Mouse (Mus musculus) lung, embryonic 15.5 days (tissue): ENCODE results near the gene Smim24. TPM values are rescaled to one million over a fixed set of nuclear protein-coding genes. Genes with fewer than 3 reads are reported as not detected.

ENCODE experiments used
- ATAC-seq: fragments of 200-750 bp; cut with Nextera tagmentation; 2 replicates; pipeline ENCODE4 v1.8.0; 2017; ENCODE audit warnings: moderate number of reproducible peaks, borderline replicate concordance; ENCODE audit not compliant: low FRiP score, low TSS enrichment; ENCODE audit errors: extremely low read depth
- H3K27ac ChIP-seq: fragments of 300-500 bp; sonication (generic); 2 replicates; pipeline ENCODE4 v1.5.1; 2015; ENCODE audit warnings: moderate library complexity, mild to moderate bottlenecking, inconsistent platforms
- H3K27me3 ChIP-seq: fragments of 300-500 bp; sonication (generic); 2 replicates; pipeline ENCODE4 v1.6.1; 2015; ENCODE audit warnings: inconsistent platforms
- H3K36me3 ChIP-seq: fragments of 300-500 bp; sonication (generic); 2 replicates; pipeline ENCODE4 v1.6.1; 2015; ENCODE audit warnings: inconsistent platforms
- H3K4me1 ChIP-seq: fragments of 300-500 bp; sonication (generic); 2 replicates; pipeline ENCODE4 v1.6.1; 2015; ENCODE audit warnings: inconsistent platforms
- H3K4me2 ChIP-seq: fragments of 300-500 bp; sonication (generic); 2 replicates; pipeline ENCODE4 v1.6.1; 2015; ENCODE audit warnings: inconsistent platforms, mild to moderate bottlenecking, moderate library complexity
- H3K4me3 ChIP-seq: fragments of 300-500 bp; sonication (generic); 2 replicates; pipeline ENCODE4 v1.5.1; 2015; ENCODE audit warnings: mild to moderate bottlenecking, inconsistent platforms
- H3K9ac ChIP-seq: fragments of 300-500 bp; sonication (generic); 2 replicates; pipeline ENCODE4 v1.6.1; 2015; ENCODE audit warnings: inconsistent platforms
- H3K9me3 ChIP-seq: fragments of 300-500 bp; sonication (generic); 2 replicates; pipeline ENCODE4 v1.6.1; 2016; ENCODE audit warnings: inconsistent platforms
- WGBS: fragments of 180-500 bp; shearing (Covaris S2); methylation state at CpG from one replicate; pipeline ENCODE4 v1.1.7; 2015; 5-methylcytosine and 5-hydroxymethylcytosine counted together
- polyA plus RNA-seq: library from polyadenylated mRNA; unstranded; fragments of >200 nt; fragmentation: Nextera tagmentation; extraction: Ambion mirVana; gene quantifications from 2 replicates; pipeline ENCODE4 v1.2.1, GENCODE M21; 2015

Gene Smim24
- polyA plus RNA-seq, 1 experiment from 2014 or later: 4.4 TPM

DNA sequence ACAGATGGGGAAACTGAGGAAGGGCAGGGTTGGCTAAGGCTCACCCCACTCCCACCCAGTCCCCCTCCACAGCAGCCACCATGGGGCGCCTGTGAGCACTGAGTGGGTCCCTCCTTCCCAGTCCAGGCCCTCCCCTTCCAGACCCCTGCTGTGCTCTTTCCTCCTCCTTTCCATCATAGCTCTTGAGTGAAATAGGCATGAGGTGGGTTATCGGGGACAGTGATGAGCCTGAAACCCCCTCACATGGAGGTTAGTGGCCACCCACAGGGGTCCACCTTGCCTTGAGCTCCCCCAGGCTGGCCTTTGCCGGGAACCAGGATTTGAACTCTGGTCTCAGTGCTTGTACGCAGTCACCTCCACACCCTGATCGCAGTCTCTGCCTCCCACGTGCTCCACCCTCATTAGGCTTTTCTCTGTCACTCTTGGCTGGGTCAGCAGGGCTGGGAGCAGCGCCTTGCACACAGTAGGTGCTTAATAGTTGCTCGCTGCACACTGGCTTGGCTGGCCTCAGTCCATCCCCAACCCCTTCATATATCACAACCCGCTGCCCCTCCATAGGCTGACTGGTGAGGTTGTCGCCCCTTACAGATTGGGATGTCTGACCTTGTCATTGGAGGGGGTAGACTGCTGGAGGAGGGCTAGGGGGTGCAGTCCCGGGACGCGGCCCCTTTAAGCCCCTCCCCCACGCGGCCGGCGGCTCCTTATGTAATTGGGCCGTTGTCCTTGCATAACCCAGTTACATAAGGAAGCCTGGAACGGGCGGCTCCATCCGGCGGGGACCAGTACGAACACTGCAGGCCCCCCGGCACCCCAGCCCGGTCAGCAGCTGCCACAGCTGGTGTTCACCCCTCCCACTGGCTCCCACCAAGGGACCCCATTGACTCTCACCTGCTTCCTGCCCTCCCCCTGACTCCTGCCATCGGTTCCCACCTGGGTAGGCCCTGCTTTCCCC lies 20.7 kb downstream of the Smim24 start:
- Histone ChIP-seq H3K4me1 (peaks cover 99% of the 10 kb centered on the region), H3K9ac (peak overlapping the region; percentile 9; the same call in 1 of the 2 replicates), H3K4me2 (peak overlapping the region; percentile 49), H3K9me3 (no peaks in the 10 kb centered on the region), H3K36me3 (0 out of 2 replicates have a peak, but pooled peaks cover under 1% of the 10 kb centered on the region), H3K27ac (peak overlapping the region; percentile 98), H3K4me3 (peak overlapping the region; percentile 22), H3K27me3 (no peaks in the 10 kb centered on the region)
- 22% methylated on average over 26 of the region's 26 CpGs for WGBS
- peak; percentile 19; the same call in 1 of the 2 replicates for ATAC-seq

DNA sequence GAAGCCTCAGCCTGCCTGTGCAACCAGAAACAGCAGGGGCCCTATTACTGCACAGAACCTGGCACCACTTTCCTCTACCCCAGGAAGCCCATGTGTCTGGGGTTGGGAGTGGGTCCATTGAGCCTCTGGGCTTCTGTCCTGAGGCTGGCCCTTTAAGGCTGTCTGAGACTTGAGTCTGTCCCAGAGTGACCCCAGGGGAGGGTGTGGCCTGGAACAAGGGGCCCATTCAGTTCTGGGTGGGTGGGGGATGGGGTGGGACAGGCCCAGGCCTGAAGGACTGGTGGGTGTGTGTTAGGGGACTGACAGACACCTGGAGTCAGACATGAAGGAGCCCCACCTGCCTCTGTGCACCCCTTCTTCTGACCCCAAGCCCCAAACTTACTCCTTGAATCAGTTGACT lies 21.8 kb downstream of the Smim24 start:
- H3K4me2 ChIP-seq: peak overlapping the region; percentile 49
- no peak for ATAC-seq
- H3K4me1 ChIP-seq: peaks cover 98% of the 10 kb centered on the region
- H3K9ac ChIP-seq: no peak overlapping the region
- no peaks in the 10 kb centered on the region for H3K27me3 ChIP-seq
- peak overlapping the region; percentile 22; the same call in 1 of the 2 replicates for H3K4me3 ChIP-seq
- H3K27ac ChIP-seq: peak overlapping the region; percentile 98
- H3K9me3 ChIP-seq: no peaks in the 10 kb centered on the region
- H3K36me3 ChIP-seq: peaks cover under 1% of the 10 kb centered on the region; the same call in 1 of the 2 replicates

DNA sequence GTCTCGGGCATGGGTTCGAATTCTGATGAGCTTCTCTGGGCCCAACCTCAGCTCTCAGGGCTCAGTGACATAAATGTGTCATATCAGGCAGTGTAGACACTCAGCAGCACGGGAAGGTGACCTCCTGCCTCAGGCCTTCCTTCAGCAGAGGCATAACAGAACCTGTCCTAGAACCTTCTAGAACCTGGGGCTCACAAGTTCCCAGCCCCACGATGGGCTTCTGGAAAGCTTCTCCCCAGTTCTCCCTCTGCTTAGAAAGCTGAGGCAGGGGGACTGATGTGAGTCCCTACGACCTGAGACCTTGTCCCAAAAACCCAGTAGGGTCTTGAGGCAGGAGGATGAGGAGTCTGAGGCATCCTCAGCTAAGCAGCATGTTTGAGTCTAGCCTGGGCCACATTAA lies 22.3 kb downstream of the Smim24 start:
- Histone ChIP-seq H3K4me3 (no peak overlapping the region), H3K4me1 (peaks cover 96% of the 10 kb centered on the region), H3K4me2 (0 out of 2 replicates have a peak overlapping the region, but pooled peaks have one; percentile 49), H3K9ac (no peak overlapping the region), H3K9me3 (no peaks in the 10 kb centered on the region), H3K27me3 (no peaks in the 10 kb centered on the region), H3K27ac (peak overlapping the region; percentile 98), H3K36me3 (peaks cover 5% of the 10 kb centered on the region; the same call in 1 of the 2 replicates)
- no peak for ATAC-seq
- WGBS: 71% methylated on average over 5 of the region's 5 CpGs

DNA sequence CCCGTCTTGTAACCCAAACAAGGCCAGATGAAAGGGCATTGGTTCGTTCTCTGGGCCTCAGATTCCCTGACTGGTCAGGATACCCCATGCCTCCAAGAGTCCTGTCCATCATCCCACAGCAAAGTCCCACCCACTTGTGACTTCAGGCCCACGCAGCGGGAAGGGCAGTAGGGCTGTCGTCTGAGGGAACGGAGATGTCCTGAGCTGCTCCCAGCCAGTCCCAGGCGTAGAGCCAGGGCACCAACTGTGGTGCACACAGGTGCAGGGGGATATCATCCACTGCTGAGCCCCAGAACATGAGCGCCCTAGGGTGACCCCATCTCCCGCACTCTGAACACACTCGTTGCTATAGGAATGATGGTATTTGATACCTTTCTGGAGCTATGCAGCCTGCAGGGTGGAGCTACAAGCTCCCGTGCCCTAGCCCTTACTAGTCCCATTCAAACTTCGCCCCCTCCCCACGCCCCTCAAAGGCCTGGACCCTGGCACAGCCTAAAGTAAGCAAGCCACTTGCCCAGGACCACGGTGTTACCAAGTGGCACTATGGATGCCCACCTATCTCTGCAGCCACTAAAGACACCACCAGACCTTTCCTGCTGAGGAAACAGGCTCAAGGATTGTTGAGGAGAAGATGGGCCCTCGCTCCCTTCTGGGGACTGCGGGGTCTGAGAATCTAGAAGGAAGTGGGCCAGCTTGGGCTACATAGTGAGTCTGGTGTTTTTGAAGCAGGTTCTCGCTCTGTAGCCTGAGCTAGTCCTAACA lies 22.9 kb downstream of the Smim24 start:
- Histone ChIP-seq H3K4me3 (no peak overlapping the region), H3K36me3 (peaks cover 10% of the 10 kb centered on the region), H3K9me3 (no peaks in the 10 kb centered on the region), H3K9ac (no peak overlapping the region), H3K4me2 (no peak overlapping the region), H3K27me3 (no peaks in the 10 kb centered on the region), H3K4me1 (peaks cover 96% of the 10 kb centered on the region), H3K27ac (peak overlapping the region; percentile 98)
- 57% methylated on average over 17 of the region's 17 CpGs for WGBS
- no peak for ATAC-seq

DNA sequence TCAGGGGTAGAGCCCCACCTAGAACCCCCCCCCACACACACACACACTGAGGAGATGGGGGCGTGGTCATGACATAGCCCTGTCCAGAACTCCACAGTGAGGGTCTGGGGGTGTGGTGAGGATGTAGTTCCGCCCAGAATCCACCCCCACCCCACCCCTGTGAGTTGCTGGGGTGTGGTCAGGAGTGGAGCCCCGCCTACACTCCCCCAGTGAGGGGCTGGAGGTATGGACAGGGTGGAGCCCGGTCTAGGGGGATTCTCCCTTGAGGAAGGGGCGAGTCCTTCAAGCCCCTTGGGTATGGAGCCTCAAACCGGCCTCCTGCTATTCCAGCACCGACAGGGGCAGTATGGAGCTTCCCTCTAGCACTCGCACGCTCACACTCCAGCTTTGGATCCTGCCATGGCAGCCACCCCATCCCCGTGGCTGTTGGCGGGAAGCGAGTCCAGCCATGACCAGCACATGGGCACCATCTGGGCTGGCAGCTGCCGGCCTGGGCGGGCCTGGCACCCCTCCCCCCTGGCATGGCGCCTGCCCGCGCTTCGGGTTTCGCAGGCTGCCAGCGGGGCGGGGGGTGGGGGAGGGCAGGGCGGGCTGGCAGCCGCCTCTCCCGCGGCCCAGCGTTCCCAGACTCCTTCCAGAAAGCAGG lies 23.9 kb downstream of the Smim24 start:
- Histone ChIP-seq H3K4me1 (peaks cover 87% of the 10 kb centered on the region), H3K4me2 (peak overlapping the region; percentile 67)
- 3% methylated on average over 25 of the region's 26 CpGs for WGBS

DNA sequence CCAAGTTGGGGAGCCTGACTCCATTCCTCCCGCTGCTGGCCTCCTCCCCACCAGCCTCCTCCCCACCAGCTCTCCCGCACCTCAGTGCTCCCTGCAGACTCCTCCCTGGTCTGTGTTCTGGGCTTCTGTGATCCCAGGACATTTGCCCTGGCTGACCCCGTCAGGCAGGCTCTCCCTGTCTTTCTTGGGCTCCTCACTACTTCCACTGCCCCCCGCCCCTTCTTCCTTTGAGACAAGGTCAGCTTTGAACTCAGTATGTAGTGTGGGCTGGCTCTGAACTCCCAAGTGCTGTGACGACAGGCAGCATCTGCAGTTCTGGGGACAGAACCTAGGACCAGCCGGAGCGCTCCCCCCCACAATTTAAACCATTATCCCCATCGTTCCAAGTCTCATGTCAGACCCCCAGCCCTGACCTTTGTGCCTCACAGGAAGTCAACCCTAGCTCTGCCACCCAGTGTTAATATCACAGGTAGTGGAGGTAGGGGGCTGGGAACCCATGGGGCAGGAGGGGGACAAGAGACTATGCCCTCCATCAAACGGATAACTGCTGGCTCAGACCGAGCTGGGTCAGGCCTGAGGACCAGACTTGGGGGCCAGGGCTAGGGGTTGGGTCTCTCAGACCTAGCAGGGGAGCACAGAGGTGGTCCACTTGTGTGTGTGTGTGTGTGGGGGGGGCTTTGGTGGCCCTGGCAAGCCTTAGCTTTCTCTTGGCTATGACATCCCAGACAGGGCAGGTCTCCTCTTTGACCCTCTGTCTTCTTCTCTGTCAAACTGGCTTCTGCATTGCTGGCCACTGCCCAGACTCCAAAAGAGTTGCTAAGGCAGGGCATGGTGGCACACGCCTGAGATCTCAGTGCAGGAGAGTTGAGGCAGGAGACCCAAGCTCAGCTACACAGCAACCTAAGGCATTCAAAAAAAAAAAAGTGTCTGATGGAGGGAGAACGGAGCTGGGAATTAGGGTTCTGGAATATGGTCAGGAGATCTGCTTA lies 24.7 kb downstream of the Smim24 start:
- peak; percentile 17; the same call in 1 of the 2 replicates for ATAC-seq
- Histone ChIP-seq H3K4me1 (peaks cover 79% of the 10 kb centered on the region), H3K4me2 (peak overlapping the region; percentile 67)

More for the DNA sequence above, 23.9 kb downstream of the Smim24 start:
- H3K9me3 ChIP-seq: no peaks in the 10 kb centered on the region
- H3K27me3 ChIP-seq: no peaks in the 10 kb centered on the region
- peak overlapping the region; percentile 33 for H3K9ac ChIP-seq
- peak; percentile 56 for ATAC-seq
- H3K36me3 ChIP-seq: peaks cover 10% of the 10 kb centered on the region
- peak overlapping the region; percentile 98 for H3K27ac ChIP-seq
- peak overlapping the region; percentile 28 for H3K4me3 ChIP-seq

DNA sequence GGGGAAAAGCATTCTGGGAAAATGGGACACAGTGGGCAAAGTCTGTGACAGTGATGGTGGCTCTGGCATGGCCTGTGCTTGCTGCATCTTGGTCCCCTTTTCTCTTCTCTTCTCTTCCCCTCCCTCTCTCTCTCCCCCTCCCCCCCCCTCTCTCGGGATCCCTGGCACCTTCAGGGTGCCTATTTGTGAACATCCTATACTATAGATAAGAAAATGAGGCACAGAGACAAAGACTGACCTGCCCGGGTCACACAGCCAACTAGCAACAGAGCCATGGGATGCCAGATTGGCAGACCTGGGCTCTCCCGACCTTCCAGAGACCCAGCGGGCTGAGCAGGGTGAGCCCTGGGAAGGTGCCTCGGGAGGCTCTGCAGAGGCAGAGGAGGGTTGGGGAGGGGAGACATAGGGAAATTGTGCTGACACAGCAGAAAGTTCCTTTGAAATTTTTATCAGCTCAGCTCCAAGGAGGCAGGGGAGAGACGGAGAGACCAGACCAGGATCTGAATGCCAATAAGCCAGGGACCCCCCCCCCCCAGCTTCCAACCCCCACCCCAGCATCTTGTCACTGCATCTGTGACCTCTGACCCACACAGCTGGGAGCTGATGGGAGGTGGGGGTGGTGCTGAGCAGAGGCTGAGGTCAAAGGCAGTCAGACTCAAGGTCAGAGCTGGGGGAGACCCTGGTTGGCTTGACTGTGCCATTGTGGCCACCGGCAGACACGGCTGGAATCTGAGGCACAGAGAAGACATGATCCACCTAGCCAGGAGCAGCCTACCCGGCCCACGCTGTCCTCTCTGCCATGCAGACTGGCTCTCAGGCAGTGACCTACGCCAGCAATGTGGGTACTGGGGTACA lies 25.6 kb downstream of the Smim24 start:
- H3K4me1 ChIP-seq: peaks cover 70% of the 10 kb centered on the region
- no peaks in the 10 kb centered on the region for H3K27me3 ChIP-seq
- peaks cover 10% of the 10 kb centered on the region for H3K36me3 ChIP-seq
- H3K9me3 ChIP-seq: no peaks in the 10 kb centered on the region
- no peak overlapping the region for H3K4me2 ChIP-seq
- no peak for ATAC-seq
- 53% methylated on average over 11 of the region's 11 CpGs for WGBS
- H3K9ac ChIP-seq: no peak overlapping the region
- H3K4me3 ChIP-seq: no peak overlapping the region
- 0 out of 2 replicates have a peak overlapping the region, but pooled peaks have one; percentile 98 for H3K27ac ChIP-seq

More for the DNA sequence above, 24.7 kb downstream of the Smim24 start:
- H3K36me3 ChIP-seq: peaks cover 10% of the 10 kb centered on the region
- H3K9me3 ChIP-seq: no peaks in the 10 kb centered on the region
- H3K27me3 ChIP-seq: no peaks in the 10 kb centered on the region
- peak overlapping the region; percentile 28 for H3K4me3 ChIP-seq
- peak overlapping the region; percentile 98 for H3K27ac ChIP-seq
- 53% methylated on average over 11 of the region's 12 CpGs for WGBS
- peak overlapping the region; percentile 33 for H3K9ac ChIP-seq

DNA sequence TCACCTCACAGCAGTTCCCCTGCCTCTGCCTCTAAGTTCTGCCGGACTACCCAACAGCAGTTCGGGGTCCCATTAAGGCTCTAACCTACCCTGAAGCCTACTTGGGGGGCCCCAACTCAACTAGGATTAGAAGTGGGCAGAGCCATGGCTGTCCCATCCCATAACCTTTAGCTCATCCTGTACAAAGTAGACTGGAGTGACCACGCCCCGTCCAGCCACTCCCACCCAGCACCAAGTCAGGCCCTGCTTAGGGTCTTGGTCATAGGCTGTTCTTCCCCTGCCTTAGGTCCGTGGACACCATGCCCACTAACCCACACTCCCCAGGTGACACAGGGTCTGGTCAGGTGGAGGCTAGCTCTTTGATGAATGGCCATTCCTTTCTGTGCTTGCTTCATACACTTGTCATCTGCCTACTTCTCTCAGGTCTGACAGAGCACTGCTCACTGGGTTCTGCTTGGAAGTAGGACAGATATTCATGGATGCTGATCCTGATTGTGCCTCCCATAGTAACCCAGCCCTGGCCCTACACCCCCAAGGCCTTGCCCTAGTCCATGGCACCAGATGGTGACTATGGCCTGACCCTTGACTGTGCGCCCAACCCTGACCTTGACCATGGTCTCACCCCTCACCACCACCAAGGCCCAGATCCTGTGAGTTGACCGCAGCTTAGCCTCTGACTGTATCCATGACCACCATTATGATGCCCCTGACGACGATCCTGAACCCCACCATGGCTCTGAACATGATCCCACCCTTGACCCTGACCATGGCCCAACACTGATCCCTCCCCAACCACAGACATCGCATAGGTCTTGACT lies 26.5 kb downstream of the Smim24 start:
- ATAC-seq: no peak
- Histone ChIP-seq H3K4me3 (no peak overlapping the region), H3K9me3 (no peaks in the 10 kb centered on the region), H3K4me2 (no peak overlapping the region), H3K27me3 (no peaks in the 10 kb centered on the region), H3K36me3 (peaks cover 10% of the 10 kb centered on the region), H3K27ac (no peak overlapping the region), H3K9ac (no peak overlapping the region), H3K4me1 (peaks cover 68% of the 10 kb centered on the region)
- 93% methylated on average over 10 of the region's 10 CpGs for WGBS

DNA sequence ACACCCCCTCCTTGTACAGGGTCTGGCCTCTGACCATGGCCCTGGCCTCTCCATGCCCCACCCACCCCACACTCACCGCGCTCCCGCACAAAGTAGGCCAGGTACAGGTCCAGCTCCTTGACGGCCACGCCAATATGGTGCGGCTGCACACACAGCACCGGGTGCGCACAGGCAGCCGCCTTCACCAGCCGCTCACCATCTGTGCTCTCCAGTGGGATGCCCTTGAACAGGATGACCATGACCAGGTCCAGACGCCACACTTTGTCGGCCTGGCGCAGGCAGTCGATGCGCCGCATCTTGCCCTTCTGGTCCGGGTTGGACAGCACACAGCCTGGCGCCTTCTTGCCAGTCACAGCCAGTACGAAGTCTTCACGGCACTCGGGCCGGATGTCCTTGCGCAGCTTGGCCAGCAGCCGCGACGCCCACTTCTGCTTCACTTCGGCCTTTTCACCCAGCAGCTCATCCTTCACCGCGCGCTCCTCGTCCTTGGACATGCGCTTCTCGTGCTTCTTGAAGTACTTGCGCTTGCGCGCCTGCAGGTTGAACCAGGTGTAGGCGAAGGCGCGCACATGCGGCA lies 27.4 kb downstream of the Smim24 start:
- 72% methylated on average over 40 of the region's 40 CpGs for WGBS
- H3K4me2 ChIP-seq: no peak overlapping the region
- H3K9ac ChIP-seq: no peak overlapping the region
- peaks cover 10% of the 10 kb centered on the region for H3K36me3 ChIP-seq
- no peak overlapping the region for H3K4me3 ChIP-seq
- peaks cover 68% of the 10 kb centered on the region for H3K4me1 ChIP-seq
- no peak for ATAC-seq
- no peaks in the 10 kb centered on the region for H3K9me3 ChIP-seq
- H3K27ac ChIP-seq: no peak overlapping the region
- H3K27me3 ChIP-seq: no peaks in the 10 kb centered on the region
